Mouse (Mus musculus): ENCODE results near the gene Fam189a2. TPM values are rescaled to one million over a fixed set of nuclear protein-coding genes. Genes with fewer than 3 reads are reported as not detected.

The Fam189a2 gene
- polyA plus RNA-seq, 1 experiment from 2014 or later = 1.4 TPM

DNA sequence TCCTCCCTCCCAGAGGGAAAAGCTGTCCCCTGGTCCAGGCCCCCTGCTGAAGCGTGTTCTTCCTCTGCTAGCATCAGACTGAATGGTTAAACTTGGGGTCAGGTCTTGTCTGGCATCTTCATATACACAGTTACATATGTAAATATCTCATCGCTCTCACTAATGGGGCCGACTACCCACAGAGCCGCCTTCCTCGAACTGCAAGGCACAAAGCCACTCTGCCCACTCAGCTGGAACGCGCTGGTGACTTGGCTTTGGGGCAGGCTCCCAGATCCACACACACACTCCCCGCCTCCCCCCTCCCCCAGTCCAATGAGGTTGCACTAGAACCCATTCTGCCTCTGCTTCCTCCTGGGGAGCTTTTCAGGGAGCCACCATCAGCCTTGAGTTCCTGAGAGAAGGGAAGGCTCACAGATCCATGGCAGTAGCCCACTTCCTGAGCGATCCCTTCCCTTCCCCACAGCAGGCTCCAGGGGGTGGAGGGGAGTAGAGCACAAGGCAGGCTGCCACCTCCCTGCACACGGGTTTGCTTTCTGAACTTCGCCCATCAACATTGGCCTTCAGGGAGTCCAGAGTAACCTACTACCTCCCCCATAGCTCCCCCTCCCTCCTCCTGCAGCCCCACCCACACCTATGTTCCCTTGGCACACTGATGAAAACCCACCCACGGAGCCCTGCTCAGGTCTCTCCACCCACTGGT is 82.4 kb downstream of the Fam189a2 start:
- Histone ChIP-seq H3K9me3 (ENCODE audit: control insufficient read depth, low read length) (no peaks in the 10 kb centered on the region), H3K9ac (ENCODE audit: low read length) (no peak overlapping the region), H3K36me3 (ENCODE audit: control insufficient read depth, insufficient read depth, low read length) (no peaks in the 10 kb centered on the region), H3K4me1 (replicated peaks; ENCODE audit: control insufficient read depth, insufficient read depth, low read length) (no peaks in the 10 kb centered on the region), H3K27ac (ENCODE audit: low read depth) (no peak overlapping the region), H3K27me3 (replicated peaks; ENCODE audit: control insufficient read depth, insufficient read depth, low read length) (no peaks in the 10 kb centered on the region), H3K4me2 (ENCODE audit: low read length) (no peak overlapping the region), H3K4me3 (ENCODE audit: low read depth, low read length) (no peak overlapping the region)
- no peak for ATAC-seq (replicated peaks; ENCODE audit: low FRiP score, low TSS enrichment, low read depth)
- 34% methylated on average over 12 of the region's 12 CpGs for WGBS
- DNase-seq (ENCODE audit: low spot score) = no peak

DNA sequence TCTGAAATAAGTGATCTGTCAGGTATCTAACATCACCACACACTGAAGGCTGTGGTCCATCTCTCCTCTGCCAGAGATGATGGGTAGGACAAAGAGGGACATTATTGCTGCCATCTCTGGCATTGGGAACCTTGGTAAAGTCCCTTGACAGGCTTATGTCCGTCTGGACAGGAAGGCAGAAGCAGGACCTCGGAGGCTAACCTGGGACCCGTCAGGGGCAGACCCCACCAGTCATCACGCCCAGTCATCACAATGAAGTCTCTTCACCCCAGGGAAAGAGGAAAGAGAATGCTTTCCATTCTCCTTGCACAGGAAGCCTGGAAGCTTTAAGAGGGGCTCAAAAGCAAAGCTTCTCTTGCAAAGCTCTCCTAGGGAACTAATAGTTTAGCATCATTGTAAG is 82.9 kb downstream of the Fam189a2 start:
- Histone ChIP-seq H3K4me2 (ENCODE audit: low read length) (no peak overlapping the region), H3K4me1 (replicated peaks; ENCODE audit: control insufficient read depth, insufficient read depth, low read length) (no peaks in the 10 kb centered on the region), H3K4me3 (ENCODE audit: low read depth, low read length) (no peak overlapping the region), H3K36me3 (ENCODE audit: control insufficient read depth, insufficient read depth, low read length) (no peaks in the 10 kb centered on the region), H3K27ac (ENCODE audit: low read depth) (no peak overlapping the region), H3K9me3 (ENCODE audit: control insufficient read depth, low read length) (no peaks in the 10 kb centered on the region), H3K27me3 (replicated peaks; ENCODE audit: control insufficient read depth, insufficient read depth, low read length) (no peaks in the 10 kb centered on the region), H3K9ac (ENCODE audit: low read length) (no peak overlapping the region)
- 71% methylated on average over 4 of the region's 4 CpGs for WGBS
- DNase-seq (ENCODE audit: low spot score) (no peak), ATAC-seq (replicated peaks; ENCODE audit: low FRiP score, low TSS enrichment, low read depth) (no peak)

DNA sequence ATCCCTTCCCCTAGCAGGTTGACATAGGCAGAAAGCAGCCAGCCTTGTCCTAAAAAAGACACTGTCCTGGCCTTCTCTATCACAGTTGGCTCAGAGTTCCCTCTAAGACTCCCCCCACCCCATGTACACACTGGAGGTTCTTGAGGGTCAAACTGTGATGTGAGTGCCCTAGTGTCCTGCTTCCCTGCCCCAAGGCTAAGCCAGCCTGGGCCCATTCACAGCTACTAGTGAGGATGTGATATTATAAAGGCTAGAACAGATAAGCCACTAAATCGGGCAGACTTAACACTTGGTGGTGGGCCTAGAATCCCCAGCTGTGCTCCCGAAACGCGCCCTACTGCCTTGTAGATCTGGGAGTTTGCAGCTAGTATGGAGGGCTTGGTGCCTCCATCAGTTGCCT is 84.1 kb downstream of the Fam189a2 start:
- H3K4me1 ChIP-seq (replicated peaks; ENCODE audit: control insufficient read depth, insufficient read depth, low read length) = no peaks in the 10 kb centered on the region

DNA sequence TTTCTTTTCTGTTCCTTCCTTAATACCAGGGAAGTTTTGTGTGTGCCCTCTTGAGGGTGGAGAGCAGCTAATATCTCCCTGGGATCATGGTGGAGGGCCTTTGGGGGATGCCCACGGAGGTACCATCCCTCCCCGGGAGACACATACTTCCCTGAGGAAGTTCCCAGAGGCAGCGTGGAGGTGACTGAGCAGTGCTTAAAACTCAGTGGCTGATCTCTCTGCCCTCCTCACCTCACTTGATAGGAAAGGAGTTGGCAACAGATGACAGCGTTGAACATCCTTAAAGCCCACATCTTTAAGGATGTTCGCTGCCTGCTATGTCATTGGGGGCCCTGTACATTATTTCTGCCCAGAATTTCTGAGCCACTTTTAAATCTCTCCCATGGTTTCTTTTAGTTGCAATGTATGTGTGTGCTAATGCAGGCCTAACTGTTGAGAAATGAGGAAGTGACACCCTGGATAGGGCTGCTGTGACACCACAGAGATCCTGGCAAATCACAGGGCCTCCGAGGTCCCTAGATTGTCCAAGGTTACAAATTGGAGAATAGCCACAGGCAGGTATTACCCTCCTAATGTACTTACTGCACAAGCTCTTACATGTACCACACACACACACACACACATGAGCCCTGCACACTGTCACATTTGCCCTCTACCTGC is 84.7 kb downstream of the Fam189a2 start:
- ATAC-seq (replicated peaks; ENCODE audit: low FRiP score, low TSS enrichment, low read depth) = no peak
- 82% methylated on average over 6 of the region's 6 CpGs for WGBS
- Histone ChIP-seq H3K4me2 (ENCODE audit: low read length) (no peak overlapping the region), H3K27ac (ENCODE audit: low read depth) (no peak overlapping the region), H3K4me1 (replicated peaks; ENCODE audit: control insufficient read depth, insufficient read depth, low read length) (no peaks in the 10 kb centered on the region), H3K27me3 (replicated peaks; ENCODE audit: control insufficient read depth, insufficient read depth, low read length) (no peaks in the 10 kb centered on the region), H3K36me3 (ENCODE audit: control insufficient read depth, insufficient read depth, low read length) (no peaks in the 10 kb centered on the region), H3K9ac (ENCODE audit: low read length) (no peak overlapping the region), H3K9me3 (ENCODE audit: control insufficient read depth, low read length) (no peaks in the 10 kb centered on the region), H3K4me3 (ENCODE audit: low read depth, low read length) (no peak overlapping the region)
- no peak for DNase-seq (ENCODE audit: low spot score)

More for the DNA sequence above, 84.1 kb downstream of the Fam189a2 start:
- Histone ChIP-seq H3K27ac (ENCODE audit: low read depth) (no peak overlapping the region), H3K27me3 (replicated peaks; ENCODE audit: control insufficient read depth, insufficient read depth, low read length) (no peaks in the 10 kb centered on the region), H3K9me3 (ENCODE audit: control insufficient read depth, low read length) (no peaks in the 10 kb centered on the region), H3K9ac (ENCODE audit: low read length) (no peak overlapping the region), H3K4me3 (ENCODE audit: low read depth, low read length) (no peak overlapping the region), H3K4me2 (ENCODE audit: low read length) (no peak overlapping the region), H3K36me3 (ENCODE audit: control insufficient read depth, insufficient read depth, low read length) (no peaks in the 10 kb centered on the region)
- WGBS = 81% methylated on average over 4 of the region's 4 CpGs
- DNase-seq (ENCODE audit: low spot score) (no peak), ATAC-seq (replicated peaks; ENCODE audit: low FRiP score, low TSS enrichment, low read depth) (no peak)

DNA sequence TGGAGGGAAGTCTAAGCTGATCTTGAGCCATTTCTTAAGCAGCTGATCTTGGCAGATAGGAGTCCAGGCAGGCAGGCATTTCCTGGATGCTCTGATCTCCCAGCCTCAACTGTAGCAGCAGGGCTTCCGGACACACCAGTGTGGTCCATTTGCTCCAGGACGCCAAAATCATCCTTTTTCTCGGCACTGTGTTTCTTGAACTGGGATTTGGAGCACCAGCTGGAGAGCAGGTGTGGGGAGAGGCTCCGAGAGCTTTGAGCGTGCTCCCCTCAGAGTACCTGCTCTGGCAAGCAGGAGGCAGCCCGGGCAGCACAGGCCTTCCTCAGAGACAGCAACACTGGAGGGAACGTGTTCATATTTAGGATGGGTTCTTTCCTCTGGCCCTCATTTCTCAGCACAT is 87.9 kb downstream of the Fam189a2 start:
- Histone ChIP-seq H3K9me3 (ENCODE audit: control insufficient read depth, low read length) (no peaks in the 10 kb centered on the region), H3K27me3 (replicated peaks; ENCODE audit: control insufficient read depth, insufficient read depth, low read length) (no peaks in the 10 kb centered on the region), H3K27ac (ENCODE audit: low read depth) (no peak overlapping the region), H3K9ac (ENCODE audit: low read length) (no peak overlapping the region), H3K36me3 (ENCODE audit: control insufficient read depth, insufficient read depth, low read length) (no peaks in the 10 kb centered on the region), H3K4me1 (replicated peaks; ENCODE audit: control insufficient read depth, insufficient read depth, low read length) (no peaks in the 10 kb centered on the region), H3K4me2 (ENCODE audit: low read length) (no peak overlapping the region), H3K4me3 (ENCODE audit: low read depth, low read length) (no peak overlapping the region)
- ATAC-seq (replicated peaks; ENCODE audit: low FRiP score, low TSS enrichment, low read depth) (no peak), DNase-seq (ENCODE audit: low spot score) (no peak)
- 88% methylated on average over 7 of the region's 7 CpGs for WGBS

DNA sequence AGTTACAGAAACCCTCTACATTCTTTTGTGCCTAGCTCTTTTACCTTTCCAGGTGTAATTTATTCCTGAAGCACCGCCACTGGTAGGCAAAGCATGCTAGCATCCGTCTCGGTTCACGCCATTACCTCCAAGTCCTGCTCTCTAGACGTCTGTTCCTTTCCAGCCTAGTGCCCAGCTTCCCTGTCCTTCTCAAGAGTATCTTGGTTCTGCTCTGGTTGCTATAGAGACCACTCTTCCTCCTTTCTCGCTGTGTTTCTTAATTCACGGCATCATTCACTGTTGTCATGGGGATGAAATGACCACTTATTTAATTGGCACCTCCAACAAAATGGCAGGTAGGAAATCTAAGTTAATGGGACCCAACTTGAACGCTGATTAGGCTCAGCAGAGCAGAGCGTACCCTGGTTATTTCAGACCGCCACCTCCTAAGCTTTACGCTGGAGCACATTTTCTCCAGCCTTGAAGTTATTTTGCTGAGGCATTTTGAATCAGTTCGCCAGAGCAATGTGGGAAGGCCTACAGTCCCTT is 89.3 kb downstream of the Fam189a2 start:
- H3K9me3 ChIP-seq (ENCODE audit: control insufficient read depth, low read length) = no peaks in the 10 kb centered on the region
- H3K9ac ChIP-seq (ENCODE audit: low read length) = no peak overlapping the region
- no peaks in the 10 kb centered on the region for H3K36me3 ChIP-seq (ENCODE audit: control insufficient read depth, insufficient read depth, low read length)
- no peaks in the 10 kb centered on the region for H3K27me3 ChIP-seq (replicated peaks; ENCODE audit: control insufficient read depth, insufficient read depth, low read length)
- H3K27ac ChIP-seq (ENCODE audit: low read depth) = no peak overlapping the region
- ATAC-seq (replicated peaks; ENCODE audit: low FRiP score, low TSS enrichment, low read depth) (no peak), DNase-seq (ENCODE audit: low spot score) (no peak)
- no peak overlapping the region for H3K4me2 ChIP-seq (ENCODE audit: low read length)
- no peak overlapping the region for H3K4me3 ChIP-seq (ENCODE audit: low read depth, low read length)
- 86% methylated on average over 12 of the region's 12 CpGs for WGBS
- no peaks in the 10 kb centered on the region for H3K4me1 ChIP-seq (replicated peaks; ENCODE audit: control insufficient read depth, insufficient read depth, low read length)

DNA sequence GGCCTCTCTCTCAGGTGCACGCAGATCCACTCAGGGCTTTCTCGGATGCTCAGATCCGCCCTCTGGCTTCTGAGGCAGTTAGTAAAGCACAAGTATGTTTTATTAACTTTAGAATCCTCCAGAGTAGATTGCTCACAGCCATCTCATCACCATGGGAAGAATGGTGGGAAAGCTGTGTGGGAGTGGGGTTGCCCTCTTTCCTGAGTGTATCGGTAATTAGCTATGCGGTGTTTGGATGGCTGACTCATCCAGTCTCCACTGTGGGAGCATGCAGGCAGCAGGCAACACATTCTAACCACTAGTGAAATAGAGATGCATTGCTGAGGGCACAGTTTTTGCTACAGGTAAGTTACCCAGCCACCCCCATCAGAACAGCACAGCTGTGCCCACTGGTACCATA is 100.0 kb downstream of the Fam189a2 start:
- H3K36me3 ChIP-seq (ENCODE audit: control insufficient read depth, insufficient read depth, low read length) = no peaks in the 10 kb centered on the region
- no peak for ATAC-seq (replicated peaks; ENCODE audit: low FRiP score, low TSS enrichment, low read depth)
- H3K4me2 ChIP-seq (ENCODE audit: low read length) = no peak overlapping the region
- no peak overlapping the region for H3K27ac ChIP-seq (ENCODE audit: low read depth)
- DNase-seq (ENCODE audit: low spot score) = no peak
- H3K9ac ChIP-seq (ENCODE audit: low read length) = no peak overlapping the region
- no peak overlapping the region for H3K4me3 ChIP-seq (ENCODE audit: low read depth, low read length)
- WGBS = 91% methylated on average over 5 of the region's 5 CpGs
- H3K27me3 ChIP-seq (replicated peaks; ENCODE audit: control insufficient read depth, insufficient read depth, low read length) = no peaks in the 10 kb centered on the region
- H3K4me1 ChIP-seq (replicated peaks; ENCODE audit: control insufficient read depth, insufficient read depth, low read length) = no peaks in the 10 kb centered on the region
- H3K9me3 ChIP-seq (ENCODE audit: control insufficient read depth, low read length) = no peaks in the 10 kb centered on the region

DNA sequence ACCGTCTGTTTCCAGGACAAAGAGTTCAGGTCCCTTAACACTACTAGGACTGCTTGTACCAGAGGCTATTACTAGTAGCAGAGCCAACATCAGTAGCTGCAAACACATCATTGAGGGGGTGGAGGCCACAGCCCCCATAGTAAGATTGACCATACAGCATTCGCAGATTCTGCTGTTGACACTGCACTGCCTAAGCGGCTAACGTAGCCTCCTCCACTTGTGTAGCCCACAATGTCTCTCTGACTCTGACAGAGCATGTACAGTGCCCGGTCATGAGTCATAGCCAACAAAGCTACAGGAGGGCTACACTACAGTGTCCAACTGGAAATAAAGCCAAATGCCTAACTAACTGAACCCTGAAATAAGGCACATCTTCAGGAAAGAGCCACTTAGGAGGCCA is 105.3 kb downstream of the Fam189a2 start:
- no peaks in the 10 kb centered on the region for H3K36me3 ChIP-seq (ENCODE audit: control insufficient read depth, insufficient read depth, low read length)
- no peak overlapping the region for H3K4me2 ChIP-seq (ENCODE audit: low read length)
- DNase-seq (ENCODE audit: low spot score) = no peak
- no peaks in the 10 kb centered on the region for H3K9me3 ChIP-seq (ENCODE audit: control insufficient read depth, low read length)
- H3K4me3 ChIP-seq (ENCODE audit: low read depth, low read length) = no peak overlapping the region
- no peak overlapping the region for H3K27ac ChIP-seq (ENCODE audit: low read depth)
- WGBS = 94% methylated on average over 5 of the region's 5 CpGs
- H3K27me3 ChIP-seq (replicated peaks; ENCODE audit: control insufficient read depth, insufficient read depth, low read length) = no peaks in the 10 kb centered on the region
- ATAC-seq (replicated peaks; ENCODE audit: low FRiP score, low TSS enrichment, low read depth) = no peak
- H3K4me1 ChIP-seq (replicated peaks; ENCODE audit: control insufficient read depth, insufficient read depth, low read length) = 0 out of 2 replicates have a peak, but pooled peaks cover 2% of the 10 kb centered on the region
- H3K9ac ChIP-seq (ENCODE audit: low read length) = no peak overlapping the region

DNA sequence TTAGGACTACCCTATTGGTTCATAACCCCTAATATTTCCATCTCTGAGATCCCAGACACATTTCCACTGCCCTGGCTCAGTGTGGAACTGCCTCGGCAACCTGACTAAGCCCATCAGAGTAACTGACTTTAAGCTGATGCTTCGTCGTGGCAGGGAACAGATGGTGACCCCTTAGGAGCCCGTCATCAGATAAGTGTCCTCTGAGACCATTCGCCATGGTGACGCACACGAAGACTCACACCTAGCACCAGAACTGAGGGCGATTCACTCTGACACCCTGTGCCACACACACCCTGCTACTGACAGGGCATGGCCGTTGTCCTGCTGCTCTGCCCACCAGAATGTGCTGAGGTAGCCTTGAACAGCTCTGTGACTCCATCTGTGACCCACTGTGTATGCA is 106.0 kb downstream of the Fam189a2 start:
- Histone ChIP-seq H3K9ac (ENCODE audit: low read length) (no peak overlapping the region), H3K4me2 (ENCODE audit: low read length) (no peak overlapping the region), H3K27me3 (replicated peaks; ENCODE audit: control insufficient read depth, insufficient read depth, low read length) (no peaks in the 10 kb centered on the region), H3K27ac (ENCODE audit: low read depth) (no peak overlapping the region), H3K4me1 (replicated peaks; ENCODE audit: control insufficient read depth, insufficient read depth, low read length) (0 out of 2 replicates have a peak, but pooled peaks cover 2% of the 10 kb centered on the region), H3K9me3 (ENCODE audit: control insufficient read depth, low read length) (no peaks in the 10 kb centered on the region), H3K36me3 (ENCODE audit: control insufficient read depth, insufficient read depth, low read length) (no peaks in the 10 kb centered on the region), H3K4me3 (ENCODE audit: low read depth, low read length) (no peak overlapping the region)
- ATAC-seq (replicated peaks; ENCODE audit: low FRiP score, low TSS enrichment, low read depth) (no peak), DNase-seq (ENCODE audit: low spot score) (no peak)
- WGBS = 88% methylated on average over 9 of the region's 9 CpGs

All from intestine, embryonic 14.5 days (tissue).